Mouse (Mus musculus) lung, adult 2 months (tissue): ENCODE results near the gene Cdk2ap1.
"Not testable (repeated sequence)": the region's sequence is repeated elsewhere in the genome, so short reads cannot be mapped to it uniquely, and the experiment has no call there.

Experiments
- CTCF ChIP-seq: fragments of 200-500 bp; IDR thresholded peaks from 2 replicates; pipeline ENCODE4 v1.5.1; 2011; ENCODE audit warnings: mild to moderate bottlenecking, low read length, control low read depth; ENCODE audit not compliant: insufficient read depth
- POLR2A ChIP-seq: fragments of 200-500 bp; IDR thresholded peaks from 2 replicates; pipeline ENCODE4 v1.6.1; 2011; ENCODE audit warnings: low read depth, mild to moderate bottlenecking, control low read depth, low read length, borderline replicate concordance; ENCODE audit errors: extremely low read depth

DNA sequence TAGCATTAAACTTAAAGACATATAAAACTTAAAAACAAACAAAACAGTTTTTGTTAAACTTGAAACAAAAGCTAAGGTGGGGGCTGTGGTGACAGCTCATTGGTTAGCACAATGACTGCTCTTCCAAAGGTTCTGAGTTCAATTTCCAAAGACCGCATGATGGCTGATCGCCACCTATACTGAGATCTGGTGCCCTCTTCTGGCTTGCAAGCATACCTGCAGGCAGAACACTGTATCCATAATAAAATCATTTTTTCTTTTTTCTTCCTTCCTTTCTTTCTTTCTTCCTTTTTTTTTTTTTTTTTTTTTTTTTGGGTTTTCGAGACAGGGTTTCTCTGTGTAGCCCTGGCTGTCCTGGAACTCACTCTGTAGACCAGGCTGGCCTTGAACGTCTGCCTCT lies 63.6 kb downstream of the Cdk2ap1 start:
- TF ChIP-seq CTCF: peak; percentile 74
- TF ChIP-seq POLR2A: not testable (repeated sequence)
